Mouse (Mus musculus) urinary bladder, postnatal 10 days (tissue): ENCODE measurements around the gene Gm17490.
"Not testable (repeated sequence)": the region's sequence is repeated elsewhere in the genome, so short reads cannot be mapped to it uniquely, and the experiment has no call there.

Source experiments
- DNase-seq: peaks from one replicate; pipeline ENCODE4 v3.0.0; 2022; ENCODE audit warnings: low spot score

Gene Gm17490

DNA sequence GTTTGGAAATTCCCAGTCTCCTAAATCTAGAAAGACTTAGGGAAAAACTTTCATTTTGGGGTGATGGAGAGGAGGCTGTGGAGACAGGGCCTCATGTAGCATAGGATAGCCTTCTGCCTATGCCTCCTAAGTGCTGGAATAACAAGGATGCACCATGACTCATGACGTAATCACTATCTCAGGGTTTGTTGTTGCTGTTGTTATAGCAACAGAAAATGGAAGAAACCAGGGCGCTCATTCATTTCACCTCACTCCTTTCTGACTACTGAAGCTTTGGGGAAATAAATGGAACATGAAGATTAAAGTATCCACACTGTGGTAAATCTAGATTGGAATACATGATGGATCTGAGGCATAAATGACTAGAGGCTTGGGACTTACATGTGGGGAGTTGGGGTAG, 2.3 kb downstream of the Gm17490 start:
- no peak for DNase-seq

GRCm38 (mm10) chr2:11623173-11623572, 2.9 kb downstream of the Gm17490 start:
- no peak for DNase-seq

- no peak for DNase-seq
These were observed 6.5 kb downstream of the Gm17490 start for GRCm38 (mm10) chr2:11619598-11619997.

- DNase-seq: no peak
These were observed 9.2 kb downstream of the Gm17490 start for GRCm38 (mm10) chr2:11616846-11617245.

DNA sequence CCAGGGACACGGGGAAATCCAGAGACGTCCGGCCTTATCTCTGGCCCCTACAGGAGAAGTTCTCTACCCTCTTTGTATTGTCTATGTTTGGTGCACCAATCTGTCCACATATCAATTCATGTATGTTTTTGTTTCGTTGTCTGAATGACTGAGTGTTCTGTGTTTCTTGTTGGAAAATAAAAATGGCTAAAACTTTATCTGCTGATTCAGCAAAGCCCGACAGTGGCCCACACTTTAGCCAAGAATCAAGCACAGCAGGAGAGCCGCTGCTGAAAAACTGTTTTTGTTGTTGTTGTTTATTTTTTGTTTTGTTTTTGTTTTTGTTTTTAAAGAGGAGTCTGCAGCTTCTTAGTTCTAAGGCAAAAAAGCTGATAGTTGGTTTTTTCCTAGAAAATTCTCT, 13.1 kb downstream of the Gm17490 start:
- DNase-seq: not testable (repeated sequence)

DNA sequence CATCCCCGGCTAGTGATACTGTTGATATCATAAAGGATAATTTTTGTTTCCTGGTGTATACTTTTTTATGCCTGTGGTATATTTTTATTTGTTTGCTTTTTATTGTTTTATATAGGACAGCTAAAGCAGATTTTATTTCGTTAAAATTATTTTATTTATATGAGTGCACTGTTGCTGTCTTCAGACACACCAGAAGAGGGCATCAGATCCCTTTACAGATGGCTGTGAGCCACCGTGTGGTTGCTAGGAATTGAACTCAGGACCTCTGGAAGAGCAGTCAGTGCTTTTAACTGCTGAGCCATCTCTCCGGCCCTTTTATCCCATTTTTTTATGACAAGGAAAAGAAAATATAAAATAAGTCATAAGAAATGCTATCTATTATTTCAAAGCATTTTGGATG, 19.3 kb downstream of the Gm17490 start:
- DNase-seq: not testable (repeated sequence)

DNA sequence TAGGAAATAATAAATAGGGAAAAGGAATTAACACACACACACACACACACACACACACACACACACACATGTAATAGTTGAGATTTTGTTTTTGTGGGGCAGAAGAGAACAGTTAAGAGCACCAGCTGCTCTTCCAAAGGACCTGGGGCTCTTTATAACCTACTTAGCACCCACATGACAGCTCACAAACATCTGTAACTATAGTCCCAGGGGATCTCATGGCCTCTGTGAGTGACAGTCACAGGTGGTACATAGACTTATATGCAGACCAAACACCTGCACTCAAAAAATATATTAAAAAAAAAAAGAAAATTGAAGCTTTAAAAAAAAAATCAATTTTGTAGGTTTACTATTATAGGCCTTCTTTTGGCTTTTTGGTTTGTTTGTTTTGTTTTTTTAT, 21.2 kb downstream of the Gm17490 start:
- no peak for DNase-seq

DNA sequence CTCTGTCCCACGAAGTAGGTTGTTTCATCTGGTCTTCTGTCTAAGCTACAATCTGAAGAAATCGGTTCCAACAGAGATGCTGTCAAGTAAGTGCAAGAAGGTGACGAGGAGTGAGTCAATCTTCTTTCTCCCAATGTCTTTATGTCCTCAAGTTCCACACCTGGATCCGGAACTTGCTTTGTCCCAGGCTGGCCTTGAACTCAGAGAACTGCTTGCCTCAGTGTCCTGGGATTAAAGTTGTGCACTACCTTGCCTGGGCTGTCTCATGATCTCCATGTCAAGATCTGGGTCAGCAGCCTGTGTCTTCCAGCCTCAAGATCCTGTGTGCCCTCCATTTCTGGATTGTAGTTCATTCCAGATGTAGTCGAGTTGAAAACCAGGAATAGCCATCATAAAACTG, 22.0 kb downstream of the Gm17490 start, which contains the start of gene Rbm17:
Gene Rbm17 (minus strand): TSS at position 101 of the 400 bp plus-strand sequence.
- DNase-seq: no peak

GRCm38 (mm10) chr2:11602506-11603489, 23.3 kb downstream of the Gm17490 start:
- DNase-seq: peak; percentile 68

- DNase-seq: no peak
These were observed 24.3 kb downstream of the Gm17490 start for GRCm38 (mm10) chr2:11601795-11602194.

DNA sequence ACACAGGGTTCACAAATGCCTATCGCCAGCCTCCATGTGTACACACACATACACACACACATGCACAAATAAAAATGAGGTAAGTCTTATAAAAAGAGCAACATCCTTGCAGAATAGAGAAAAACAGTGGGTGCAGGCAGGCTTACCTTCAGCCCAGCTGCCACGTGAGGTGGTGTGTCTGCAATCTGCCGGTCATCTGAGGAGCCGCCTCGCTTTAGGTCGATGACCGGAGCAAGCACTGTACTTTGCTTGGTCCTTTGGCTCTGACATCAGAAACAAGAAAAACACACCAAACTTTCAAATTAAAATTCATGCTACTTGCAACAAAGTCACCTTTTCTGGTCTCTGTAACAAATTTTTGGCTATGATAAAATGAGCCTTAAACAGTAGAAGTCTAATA, 28.2 kb downstream of the Gm17490 start:
- no peak for DNase-seq

DNA sequence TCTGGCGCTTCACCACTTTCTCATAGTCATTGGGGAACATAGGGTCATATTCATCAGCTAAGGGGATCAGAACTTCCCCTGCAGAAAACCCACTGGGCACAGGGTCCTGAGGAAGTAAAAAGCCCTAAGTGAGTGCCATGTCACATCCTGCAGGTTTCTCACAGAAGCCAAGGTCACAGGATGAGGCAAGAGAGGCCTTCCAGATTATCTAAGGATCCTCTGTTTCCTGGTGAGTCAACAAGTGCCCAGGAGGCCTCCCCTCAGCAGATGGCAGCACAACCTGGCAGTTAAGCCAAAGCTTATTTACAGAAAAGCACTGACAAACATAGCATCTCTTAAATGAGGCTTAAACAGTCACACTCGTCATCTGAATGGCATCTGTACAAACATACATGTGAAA, 29.4 kb downstream of the Gm17490 start:
- DNase-seq: no peak

GRCm38 (mm10) chr2:11587996-11588395, 38.1 kb downstream of the Gm17490 start:
- no peak for DNase-seq

GRCm38 (mm10) chr2:11579399-11579798, 46.7 kb downstream of the Gm17490 start:
- DNase-seq: no peak

- no peak for DNase-seq
These were observed 47.9 kb downstream of the Gm17490 start for GRCm38 (mm10) chr2:11578187-11578586.
